Mouse (Mus musculus) heart, postnatal 0 days (tissue): ENCODE measurements around the gene Emc10. TPM values are rescaled to one million over a fixed set of nuclear protein-coding genes. Genes with fewer than 3 reads are reported as not detected.

ENCODE experiments used
- ATAC-seq: fragments of 200-750 bp; cut with Nextera tagmentation; 2 replicates; pipeline ENCODE4 v1.8.0; 2017; ENCODE audit warnings: low read depth, moderate number of reproducible peaks, moderate library complexity; ENCODE audit not compliant: insufficient read depth
- DNase-seq: peaks from one replicate; pipeline ENCODE4 v3.0.0-alpha.2; 2016; ENCODE audit warnings: low spot score
- H3K27ac ChIP-seq: fragments of 300-500 bp; sonication (generic); 2 replicates; pipeline ENCODE4 v1.5.1; 2014; ENCODE audit warnings: low read depth, mild to moderate bottlenecking
- H3K27me3 ChIP-seq: fragments of 300-500 bp; sonication (generic); 2 replicates; pipeline ENCODE4 v1.6.1; 2014; ENCODE audit warnings: low read length, mixed read lengths; ENCODE audit not compliant: control insufficient read depth, insufficient read depth
- H3K36me3 ChIP-seq: fragments of 300-500 bp; sonication (generic); replicated peaks from 2 replicates; pipeline ENCODE4 v1.6.1; 2014; ENCODE audit warnings: low read length, mixed read lengths; ENCODE audit not compliant: control insufficient read depth, insufficient read depth
- H3K4me1 ChIP-seq: fragments of 300-500 bp; sonication (generic); 2 replicates; pipeline ENCODE4 v1.6.1; 2014; ENCODE audit warnings: antibody characterized with exemption; ENCODE audit not compliant: control insufficient read depth, insufficient read depth
- H3K4me2 ChIP-seq: fragments of 300-500 bp; sonication (generic); 2 replicates; pipeline ENCODE4 v1.6.1; 2014; ENCODE audit warnings: low read depth, mild to moderate bottlenecking, low read length, moderate library complexity
- H3K4me3 ChIP-seq: fragments of 300-500 bp; sonication (generic); 2 replicates; pipeline ENCODE4 v1.5.1; 2014; ENCODE audit warnings: low read depth, low read length
- H3K9ac ChIP-seq: fragments of 300-500 bp; sonication (generic); replicated peaks from 2 replicates; pipeline ENCODE4 v1.6.1; 2014; ENCODE audit warnings: low read depth, low read length, mixed read lengths
- H3K9me3 ChIP-seq: fragments of 300-500 bp; sonication (generic); replicated peaks from 2 replicates; pipeline ENCODE4 v1.6.1; 2016; ENCODE audit warnings: low read length; ENCODE audit not compliant: control insufficient read depth
- CTCF ChIP-seq: IDR thresholded peaks from 2 replicates; pipeline ENCODE4 v1.5.1; 2016; ENCODE audit warnings: antibody characterized with exemption, control low read depth, low read depth
- EP300 ChIP-seq: IDR thresholded peaks from 2 replicates; pipeline ENCODE4 v1.6.1; 2016; ENCODE audit warnings: antibody characterized with exemption, low read depth
- WGBS: fragments of 180-500 bp; shearing (Covaris S2); extraction: QIAGEN DNeasy Blood & Tissue Kit; methylation state at CpG from one replicate; pipeline ENCODE4 v1.1.7; 2014; 5-methylcytosine and 5-hydroxymethylcytosine counted together
- polyA plus RNA-seq: library from polyadenylated mRNA; unstranded; fragments of >200 nt; fragmentation: Nextera tagmentation; extraction: Ambion mirVana; gene quantifications from 2 replicates; pipeline ENCODE4 v1.2.1, GENCODE M21; 2015
- total RNA-seq: library from RNA; depleted of rRNA; stranded (reverse); fragments of >200 nt; gene quantifications from 2 replicates; pipeline ENCODE4 v1.2.3, GENCODE M21; 2014; ENCODE audit warnings: low replicate concordance

Gene Emc10
- total and polyA plus RNA-seq, 2 experiments from 2014 or later: 67.0 to 212 TPM

GRCm38 (mm10) chr7:44456302-44456701 is 40.0 kb downstream of the Emc10 start:
- no peak for TF ChIP-seq CTCF
- TF ChIP-seq EP300: no peak
- Histone ChIP-seq H3K36me3 (peaks cover 6% of the 10 kb centered on the region; the same call in 1 of the 2 replicates), H3K9ac (no peak overlapping the region), H3K4me2 (no peak overlapping the region), H3K27me3 (0 out of 2 replicates have a peak, but pooled peaks cover 5% of the 10 kb centered on the region), H3K4me3 (no peak overlapping the region), H3K4me1 (no peaks in the 10 kb centered on the region), H3K27ac (no peak overlapping the region), H3K9me3 (no peaks in the 10 kb centered on the region)
- DNase-seq (no peak), ATAC-seq (no peak)
- 79% methylated on average over 1 of the region's 1 CpGs for WGBS

- peak; percentile 47; the same call in 1 of the 2 replicates for ATAC-seq
- Histone ChIP-seq H3K27me3 (no peaks in the 10 kb centered on the region), H3K27ac (no peak overlapping the region), H3K36me3 (peaks cover 5% of the 10 kb centered on the region; the same call in 1 of the 2 replicates), H3K4me2 (no peak overlapping the region), H3K9me3 (no peaks in the 10 kb centered on the region), H3K4me1 (no peaks in the 10 kb centered on the region), H3K9ac (no peak overlapping the region), H3K4me3 (no peak overlapping the region)
- TF ChIP-seq CTCF (no peak), EP300 (no peak)
- no peak for DNase-seq
- 11% methylated on average over 3 of the region's 3 CpGs for WGBS
Observed at GRCm38 (mm10) chr7:44453256-44453655, 43.1 kb downstream of the Emc10 start.

DNA sequence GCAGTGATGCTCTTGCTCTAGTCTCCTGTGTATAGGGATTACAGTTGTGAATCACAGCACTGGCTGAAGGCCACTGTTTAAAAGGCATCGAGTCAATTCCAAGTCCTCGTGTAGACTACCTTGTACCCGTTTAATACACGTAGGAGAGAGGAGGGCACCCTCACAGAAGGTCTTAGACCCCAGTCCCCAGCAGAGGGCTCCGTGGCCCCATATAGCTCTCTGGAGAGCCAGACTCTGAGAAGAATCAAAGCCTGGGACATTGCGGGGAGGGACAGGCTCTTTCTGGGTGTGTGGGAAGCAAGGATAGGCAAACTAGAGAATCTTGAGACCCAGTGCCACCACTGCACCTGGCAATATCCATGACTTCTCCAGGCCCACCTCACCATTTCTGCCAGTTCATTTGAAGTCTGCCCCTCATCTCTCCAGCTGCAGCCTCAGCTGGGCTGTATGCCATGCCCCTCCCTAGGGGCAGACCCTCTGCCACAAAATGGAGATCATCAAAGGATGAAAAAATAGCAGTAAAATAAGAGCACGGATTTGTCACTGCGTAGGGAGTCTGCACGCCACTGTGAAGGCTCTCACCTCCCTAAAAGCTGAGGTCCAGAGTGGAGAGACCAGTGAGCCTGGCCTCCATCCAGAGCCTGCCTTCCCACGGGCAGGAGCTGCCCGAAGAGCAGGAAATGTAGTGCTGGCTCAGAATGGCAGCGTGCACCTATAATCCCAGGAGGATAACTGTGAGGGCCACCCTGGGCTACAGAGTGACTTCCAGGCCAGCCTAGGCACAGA is 50.1 kb downstream of the Emc10 start:
- DNase-seq (no peak), ATAC-seq (no peak)
- 21% methylated on average over 12 of the region's 12 CpGs for WGBS
- peaks cover 5% of the 10 kb centered on the region; the same call in 1 of the 2 replicates for H3K36me3 ChIP-seq
- H3K4me3 ChIP-seq: no peak overlapping the region
- H3K4me1 ChIP-seq: peaks cover 14% of the 10 kb centered on the region
- H3K9ac ChIP-seq: 0 out of 2 replicates have a peak overlapping the region, but pooled peaks have one; percentile 9
- H3K27ac ChIP-seq: no peak overlapping the region
- no peak overlapping the region for H3K4me2 ChIP-seq
- no peak for TF ChIP-seq EP300
- TF ChIP-seq CTCF: peak; percentile 40
- no peaks in the 10 kb centered on the region for H3K9me3 ChIP-seq
- H3K27me3 ChIP-seq: peaks cover 17% of the 10 kb centered on the region

DNA sequence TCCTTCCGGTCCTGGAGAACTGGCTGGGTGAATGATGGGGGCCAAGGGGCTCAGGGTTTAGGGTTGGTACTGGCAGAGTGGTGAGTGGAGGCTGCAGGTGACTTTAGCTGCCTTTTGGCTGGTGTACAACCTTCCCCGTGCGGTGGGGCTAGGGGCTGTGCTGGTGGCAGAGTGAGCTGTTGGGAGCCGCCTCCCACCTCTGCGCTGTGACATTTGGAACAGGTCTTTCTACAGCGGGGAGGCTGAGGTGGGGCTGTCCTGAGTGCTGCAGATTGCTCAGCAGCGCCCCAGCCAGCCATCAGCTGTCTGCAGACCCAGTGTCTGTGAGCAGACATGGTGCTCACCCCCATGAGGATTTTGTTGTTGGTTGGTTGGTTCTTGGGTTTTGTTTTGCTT is 50.8 kb downstream of the Emc10 start:
- DNase-seq (no peak), ATAC-seq (no peak)
- H3K4me3 ChIP-seq: no peak overlapping the region
- no peak overlapping the region for H3K9ac ChIP-seq
- peaks cover 19% of the 10 kb centered on the region for H3K27me3 ChIP-seq
- no peak overlapping the region for H3K27ac ChIP-seq
- peaks cover 14% of the 10 kb centered on the region for H3K4me1 ChIP-seq
- peaks cover 5% of the 10 kb centered on the region; the same call in 1 of the 2 replicates for H3K36me3 ChIP-seq
- no peak for TF ChIP-seq EP300
- no peak for TF ChIP-seq CTCF
- no peak overlapping the region for H3K4me2 ChIP-seq
- 31% methylated on average over 7 of the region's 7 CpGs for WGBS
- H3K9me3 ChIP-seq: no peaks in the 10 kb centered on the region

DNA sequence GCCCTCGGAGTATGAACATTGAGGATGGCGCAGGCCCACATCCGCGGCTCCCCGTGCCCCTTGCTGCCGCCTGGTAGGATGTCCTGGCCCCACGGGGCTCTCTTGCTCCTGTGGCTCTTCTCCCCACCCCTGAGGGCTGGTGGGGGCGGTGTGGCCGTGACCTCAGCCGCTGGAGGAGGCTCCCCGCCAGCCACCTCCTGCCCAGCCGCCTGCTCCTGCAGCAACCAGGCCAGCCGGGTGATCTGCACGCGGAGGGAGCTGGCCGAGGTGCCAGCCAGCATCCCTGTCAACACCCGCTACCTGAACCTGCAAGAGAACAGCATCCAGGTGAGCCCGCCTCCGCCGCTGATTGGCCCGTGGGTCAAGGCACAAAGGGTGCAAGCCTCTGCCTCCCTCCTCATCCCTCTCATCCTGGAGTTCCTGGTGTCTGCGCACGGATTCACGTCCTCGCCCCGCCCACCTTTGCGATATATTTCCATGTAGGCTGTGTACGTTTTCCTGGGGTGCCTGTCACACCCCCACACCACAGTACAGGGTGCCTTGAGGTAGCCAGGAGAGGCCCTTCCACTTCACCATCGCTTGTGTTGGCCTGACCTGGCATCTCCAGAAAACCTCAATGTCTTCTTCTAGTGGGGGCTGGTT is 51.3 kb downstream of the Emc10 start:
- Histone ChIP-seq H3K36me3 (peaks cover 5% of the 10 kb centered on the region; the same call in 1 of the 2 replicates), H3K9me3 (no peaks in the 10 kb centered on the region), H3K27me3 (peaks cover 21% of the 10 kb centered on the region), H3K4me1 (peaks cover 14% of the 10 kb centered on the region), H3K9ac (no peak overlapping the region; the same call in 1 of the 2 replicates), H3K4me3 (no peak overlapping the region), H3K27ac (no peak overlapping the region), H3K4me2 (no peak overlapping the region)
- TF ChIP-seq EP300 (no peak), CTCF (no peak)
- no peak for ATAC-seq
- DNase-seq: no peak
- 23% methylated on average over 29 of the region's 29 CpGs for WGBS
